Mouse (Mus musculus) intestine, embryonic 14.5 days (tissue): ENCODE results near the gene Trappc10. TPM values are rescaled to one million over a fixed set of nuclear protein-coding genes. Genes with fewer than 3 reads are reported as not detected.
"Not testable (repeated sequence)": the region's sequence is repeated elsewhere in the genome, so short reads cannot be mapped to it uniquely, and the experiment has no call there.

ENCODE experiments used
- ATAC-seq: fragments of 200-750 bp; cut with Nextera tagmentation; replicated peaks from 2 replicates; pipeline ENCODE4 v1.8.0; 2017; ENCODE audit warnings: low read depth, moderate number of reproducible peaks, moderate TSS enrichment, moderate library complexity; ENCODE audit not compliant: low FRiP score, low TSS enrichment
- DNase-seq: peaks from one replicate; pipeline ENCODE4 v3.0.0-alpha.2; 2018; ENCODE audit warnings: low spot score
- H3K27ac ChIP-seq: fragments of 300-500 bp; sonication (generic); 2 replicates; pipeline ENCODE4 v1.5.1; 2014; ENCODE audit warnings: low read depth, mild to moderate bottlenecking, control low read depth
- H3K27me3 ChIP-seq: fragments of 300-500 bp; sonication (generic); replicated peaks from 2 replicates; pipeline ENCODE4 v1.6.1; 2014; ENCODE audit warnings: low read length, control low read depth; ENCODE audit not compliant: control insufficient read depth, insufficient read depth
- H3K36me3 ChIP-seq: fragments of 300-500 bp; sonication (generic); 2 replicates; pipeline ENCODE4 v1.6.1; 2014; ENCODE audit warnings: low read length, control low read depth; ENCODE audit not compliant: control insufficient read depth, insufficient read depth
- H3K4me1 ChIP-seq: fragments of 300-500 bp; sonication (generic); replicated peaks from 2 replicates; pipeline ENCODE4 v1.6.1; 2014; ENCODE audit warnings: low read length, control low read depth, mixed read lengths; ENCODE audit not compliant: control insufficient read depth, insufficient read depth
- H3K4me2 ChIP-seq: fragments of 300-500 bp; sonication (generic); 2 replicates; pipeline ENCODE4 v1.6.1; 2014; ENCODE audit warnings: low read length
- H3K4me3 ChIP-seq: fragments of 300-500 bp; sonication (generic); 2 replicates; pipeline ENCODE4 v1.5.1; 2014; ENCODE audit warnings: low read depth, low read length, control low read depth, mixed read lengths
- H3K9ac ChIP-seq: fragments of 300-500 bp; sonication (generic); 2 replicates; pipeline ENCODE4 v1.6.1; 2014; ENCODE audit warnings: mild to moderate bottlenecking, low read length
- H3K9me3 ChIP-seq: fragments of 300-500 bp; sonication (generic); 2 replicates; pipeline ENCODE4 v1.6.1; 2016; ENCODE audit warnings: low read length, control low read depth; ENCODE audit not compliant: control insufficient read depth
- WGBS: fragments of 180-500 bp; shearing (Covaris S2); extraction: QIAGEN DNeasy Blood & Tissue Kit; methylation state at CpG from one replicate; pipeline ENCODE4 v1.1.7; 2014; 5-methylcytosine and 5-hydroxymethylcytosine counted together
- polyA plus RNA-seq: library from polyadenylated mRNA; unstranded; fragments of >200 nt; fragmentation: Nextera tagmentation; extraction: Ambion mirVana; gene quantifications from 2 replicates; pipeline ENCODE4 v1.2.1, GENCODE M21; 2014

Trappc10 gene
- polyA plus RNA-seq, 1 experiment from 2014 or later = 17.6 TPM

GRCm38 (mm10) chr10:78211311-78211710, 33.1 kb downstream of the Trappc10 start:
- Histone ChIP-seq H3K9me3 (no peaks in the 10 kb centered on the region), H3K9ac (no peak overlapping the region), H3K4me2 (no peak overlapping the region), H3K36me3 (peaks cover 82% of the 10 kb centered on the region), H3K27ac (no peak overlapping the region), H3K4me1 (no peaks in the 10 kb centered on the region), H3K4me3 (no peak overlapping the region), H3K27me3 (no peaks in the 10 kb centered on the region)
- DNase-seq = no peak
- WGBS = 71% methylated on average over 6 of the region's 6 CpGs
- no peak for ATAC-seq

GRCm38 (mm10) chr10:78201182-78201581, 43.3 kb downstream of the Trappc10 start:
- ATAC-seq = no peak
- 88% methylated on average over 4 of the region's 4 CpGs for WGBS

GRCm38 (mm10) chr10:78192933-78193332, 51.5 kb downstream of the Trappc10 start:
- no peak overlapping the region for H3K27ac ChIP-seq
- H3K9me3 ChIP-seq = no peaks in the 10 kb centered on the region
- no peak for DNase-seq
- no peak for ATAC-seq
- no peaks in the 10 kb centered on the region for H3K27me3 ChIP-seq
- 85% methylated on average over 5 of the region's 5 CpGs for WGBS
- no peaks in the 10 kb centered on the region for H3K4me1 ChIP-seq
- no peak overlapping the region for H3K9ac ChIP-seq
- no peak overlapping the region for H3K4me2 ChIP-seq
- H3K4me3 ChIP-seq = no peak overlapping the region
- peaks cover 94% of the 10 kb centered on the region for H3K36me3 ChIP-seq

More at GRCm38 (mm10) chr10:78201182-78201581, 43.3 kb downstream of the Trappc10 start:
- Histone ChIP-seq H3K4me3 (no peak overlapping the region), H3K9ac (no peak overlapping the region), H3K36me3 (peaks cover 92% of the 10 kb centered on the region), H3K27ac (no peak overlapping the region), H3K27me3 (no peaks in the 10 kb centered on the region), H3K4me2 (no peak overlapping the region), H3K9me3 (no peaks in the 10 kb centered on the region), H3K4me1 (no peaks in the 10 kb centered on the region)
- no peak for DNase-seq

- not testable (repeated sequence) for H3K9ac ChIP-seq, H3K4me1 ChIP-seq, H3K9me3 ChIP-seq, H3K27ac ChIP-seq, H3K4me3 ChIP-seq, DNase-seq, H3K27me3 ChIP-seq, ATAC-seq, H3K4me2 ChIP-seq
- 74% methylated on average over 4 of the region's 4 CpGs for WGBS
- peaks cover 57% of the 10 kb centered on the region for H3K36me3 ChIP-seq
Measured at GRCm38 (mm10) chr10:78186076-78186475, 58.4 kb downstream of the Trappc10 start.

GRCm38 (mm10) chr10:78185381-78185725, 59.1 kb downstream of the Trappc10 start:
- DNase-seq (no peak), ATAC-seq (peak; percentile 37)
- WGBS = 16% methylated on average over 9 of the region's 9 CpGs
- peak overlapping the region; percentile 96 for H3K4me2 ChIP-seq
- peaks cover 7% of the 10 kb centered on the region for H3K4me1 ChIP-seq
- H3K27me3 ChIP-seq = no peaks in the 10 kb centered on the region
- H3K9me3 ChIP-seq = no peaks in the 10 kb centered on the region
- peak overlapping the region; percentile 17; the same call in 1 of the 2 replicates for H3K9ac ChIP-seq
- H3K4me3 ChIP-seq = peak overlapping the region; percentile 89
- peak overlapping the region; percentile 70; the same call in 1 of the 2 replicates for H3K27ac ChIP-seq
- peaks cover 57% of the 10 kb centered on the region for H3K36me3 ChIP-seq

GRCm38 (mm10) chr10:78184531-78185380, 59.7 kb downstream of the Trappc10 start, which contains the start of gene Pwp2:
Gene Pwp2 (minus strand): TSS chr10:78185149.
- 1% methylated on average over 47 of the region's 47 CpGs for WGBS

GRCm38 (mm10) chr10:78183577-78183976, 60.9 kb downstream of the Trappc10 start:
- no peak overlapping the region for H3K27ac ChIP-seq
- DNase-seq (no peak), ATAC-seq (no peak)
- H3K27me3 ChIP-seq = no peaks in the 10 kb centered on the region
- H3K4me3 ChIP-seq = no peak overlapping the region
- H3K36me3 ChIP-seq = peaks cover 57% of the 10 kb centered on the region
- H3K4me1 ChIP-seq = peaks cover 7% of the 10 kb centered on the region
- 82% methylated on average over 3 of the region's 3 CpGs for WGBS
- H3K4me2 ChIP-seq = no peak overlapping the region
- no peaks in the 10 kb centered on the region for H3K9me3 ChIP-seq
- no peak overlapping the region for H3K9ac ChIP-seq

More at GRCm38 (mm10) chr10:78184531-78185380, 59.7 kb downstream of the Trappc10 start, which contains the start of gene Pwp2:
- peak within 1 kb of the TSS; percentile 70; the same call in 1 of the 2 replicates for H3K27ac ChIP-seq
- peaks cover 57% of the 10 kb centered on the region for H3K36me3 ChIP-seq
- H3K9ac ChIP-seq = peak within 1 kb of the TSS; percentile 65
- peak within 1 kb of the TSS; percentile 89 for H3K4me3 ChIP-seq
- ATAC-seq = peak; percentile 94
- peaks cover 7% of the 10 kb centered on the region for H3K4me1 ChIP-seq
- peak; percentile 93 for DNase-seq
- H3K27me3 ChIP-seq = no peaks in the 10 kb centered on the region
- no peaks in the 10 kb centered on the region for H3K9me3 ChIP-seq
- peak within 1 kb of the TSS; percentile 96 for H3K4me2 ChIP-seq

- peaks cover 58% of the 10 kb centered on the region for H3K36me3 ChIP-seq
- H3K9me3 ChIP-seq = no peaks in the 10 kb centered on the region
- no peak overlapping the region for H3K27ac ChIP-seq
- peaks cover 7% of the 10 kb centered on the region for H3K4me1 ChIP-seq
- DNase-seq (no peak), ATAC-seq (no peak)
- WGBS = 96% methylated on average over 17 of the region's 17 CpGs
- H3K4me3 ChIP-seq = no peak overlapping the region
- H3K9ac ChIP-seq = no peak overlapping the region
- no peak overlapping the region for H3K4me2 ChIP-seq
- no peaks in the 10 kb centered on the region for H3K27me3 ChIP-seq
Measured at GRCm38 (mm10) chr10:78182321-78182720, 62.1 kb downstream of the Trappc10 start.
